Comparison of ENCODE assay signal across 8 mouse cellular contexts in the genomic region with DNA sequence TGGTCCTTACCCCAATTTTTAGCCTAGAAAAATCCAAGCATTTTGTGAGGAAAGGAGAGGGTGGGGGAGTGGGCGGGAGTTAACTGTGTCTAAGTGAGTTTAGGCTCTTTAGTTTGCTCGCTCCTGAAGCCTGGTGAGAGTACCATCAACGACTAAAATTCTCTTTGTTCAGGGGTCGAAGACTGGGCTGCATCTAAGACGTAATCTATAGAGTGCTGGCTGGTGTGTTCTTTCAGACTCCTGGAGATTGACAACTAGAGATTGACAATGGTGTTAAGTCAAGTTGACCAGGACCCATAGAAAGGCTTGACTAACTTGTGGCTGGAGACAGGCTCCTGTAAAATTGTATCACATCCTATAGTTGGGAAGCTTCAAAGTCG. TPM values are rescaled to one million over a fixed set of nuclear protein-coding genes. Genes with fewer than 3 reads are reported as not detected.
DNase-seq lines count a peak whose midpoint lies in the region; ATAC-seq and TF ChIP-seq lines count a peak whose summit lies in the region.

No protein-coding gene starts in this region.

- H3K9ac ChIP-seq in limb, embryonic 15.5 days, result no peak overlapping the region; the same call in 1 of the 2 replicates
- peak overlapping the region; percentile 89; the same call in 1 of the 2 replicates for H3K9ac ChIP-seq in stomach, postnatal 0 days (ENCODE audit: low read length)

- no peak overlapping the region for H3K27ac ChIP-seq in cerebellum, adult 2 months (ENCODE audit: insufficient read depth, low read length)
- peak overlapping the region; percentile 32; the same call in 1 of the 2 replicates for H3K27ac ChIP-seq in testis, adult 2 months (ENCODE audit: control insufficient read depth, insufficient read depth, low read depth, low read length)
- H3K27ac ChIP-seq in limb, embryonic 15.5 days, result no peak overlapping the region
- no peak overlapping the region for H3K27ac ChIP-seq in stomach, postnatal 0 days (replicated peaks)

- no peaks in the 10 kb centered on the region for H3K9me3 ChIP-seq in limb, embryonic 15.5 days
- no peaks in the 10 kb centered on the region for H3K9me3 ChIP-seq in stomach, postnatal 0 days (ENCODE audit: control insufficient read depth, low read length)

- no peak for TF ChIP-seq POLR2A in cerebellum, adult 2 months (IDR thresholded peaks at IDR 0.05; ENCODE audit: borderline replicate concordance, insufficient read depth, low read length)
- TF ChIP-seq POLR2A in testis, adult 2 months (IDR thresholded peaks at IDR 0.05; ENCODE audit: control insufficient read depth, low read depth, low read length), result no peak

- H3K27me3 ChIP-seq in cerebellum, adult 2 months (ENCODE audit: control insufficient read depth, insufficient read depth, low read length), result no peaks in the 10 kb centered on the region
- no peaks in the 10 kb centered on the region for H3K27me3 ChIP-seq in testis, adult 2 months (ENCODE audit: control insufficient read depth, insufficient read depth, low read length)
- no peaks in the 10 kb centered on the region for H3K27me3 ChIP-seq in limb, embryonic 15.5 days
- no peaks in the 10 kb centered on the region for H3K27me3 ChIP-seq in stomach, postnatal 0 days (ENCODE audit: control insufficient read depth, insufficient read depth, low read length)

- no peak for TF ChIP-seq CTCF in cerebellum, adult 2 months (IDR thresholded peaks at IDR 0.05; ENCODE audit: borderline replicate concordance, insufficient read depth, low read depth, low read length)
- no peak for TF ChIP-seq CTCF in testis, adult 2 months (IDR thresholded peaks at IDR 0.05; ENCODE audit: control insufficient read depth, insufficient read depth, insufficient replicate concordance, low read depth, low read length)
- TF ChIP-seq CTCF in stomach, postnatal 0 days (IDR thresholded peaks at IDR 0.05; ENCODE audit: low read depth), result no peak

- no peak for DNase-seq in cerebellum, adult 2 months
- no peak for DNase-seq in cerebellum, adult 9-11 months
- DNase-seq in testis, postnatal 14 days (ENCODE audit: low spot score), result no peak
- DNase-seq in stomach, postnatal 0 days (ENCODE audit: low spot score), result no peak
- DNase-seq in urinary bladder, postnatal 36 days (ENCODE audit: low spot score in 2 of 2), result no peak
- DNase-seq in thymus, postnatal 4 days, result no peak

- H3K4me1 ChIP-seq in cerebellum, adult 2 months (ENCODE audit: control insufficient read depth, insufficient read depth, low read length), result no peaks in the 10 kb centered on the region
- H3K4me1 ChIP-seq in testis, adult 2 months (ENCODE audit: control insufficient read depth, insufficient read depth, low read length), result peaks cover 3% of the 10 kb centered on the region
- H3K4me1 ChIP-seq in limb, embryonic 15.5 days, result peaks cover 5% of the 10 kb centered on the region; the same call in 1 of the 2 replicates
- peaks cover 2% of the 10 kb centered on the region; the same call in 1 of the 2 replicates for H3K4me1 ChIP-seq in stomach, postnatal 0 days (replicated peaks; ENCODE audit: control insufficient read depth, insufficient read depth)

- TF ChIP-seq EP300 in stomach, postnatal 0 days (optimal IDR thresholded peaks at IDR 0.05), result no peak

- H3K36me3 ChIP-seq in testis, adult 2 months (ENCODE audit: control insufficient read depth, insufficient read depth, low read length), result no peaks in the 10 kb centered on the region
- peaks cover 23% of the 10 kb centered on the region for H3K36me3 ChIP-seq in limb, embryonic 15.5 days
- H3K36me3 ChIP-seq in stomach, postnatal 0 days (ENCODE audit: control insufficient read depth, insufficient read depth, low read length), result no peaks in the 10 kb centered on the region

- H3K4me3 ChIP-seq in cerebellum, adult 2 months (replicated peaks; ENCODE audit: insufficient read depth, low read depth, low read length), result peak overlapping the region; percentile 99
- peak overlapping the region; percentile 97 for H3K4me3 ChIP-seq in testis, adult 2 months (ENCODE audit: control insufficient read depth, low read depth, low read length)
- H3K4me3 ChIP-seq in limb, embryonic 15.5 days, result peak overlapping the region; percentile 86
- H3K4me3 ChIP-seq in stomach, postnatal 0 days (ENCODE audit: low read depth, low read length), result peak overlapping the region; percentile 89

- no peak for ATAC-seq in limb, embryonic 15.5 days (ENCODE audit: insufficient number of reproducible peaks, low FRiP score, low TSS enrichment, low read depth)
- no peak; the same call in none of the 2 replicates for ATAC-seq in stomach, postnatal 0 days (ENCODE audit: low FRiP score, low TSS enrichment)

- 41% methylated on average over 6 of the region's 6 CpGs for WGBS in cerebellum, adult 2 months
- whole genome bisulfite sequencing in limb, embryonic 15.5 days, result 53% methylated on average over 6 of the region's 6 CpGs
- WGBS in stomach, postnatal 0 days, result 42% methylated on average over 6 of the region's 6 CpGs

- peak overlapping the region; percentile 58 for H3K4me2 ChIP-seq in limb, embryonic 15.5 days
- peak overlapping the region; percentile 79 for H3K4me2 ChIP-seq in stomach, postnatal 0 days (replicated peaks; ENCODE audit: low read depth)

RNA-seq across cellular contexts. Expression of a gene that starts 0.4 kb away (rescaled TPM):
- polyA plus RNA-seq in cerebellum, adult 2 months (2012; rRNA removed), result 21.0 and 22.6 TPM in 2 replicates
- polyA plus RNA-seq in testis, adult 2 months (2012; rRNA removed), result 6.0 and 8.1 TPM in 2 replicates
- 54.3 and 60.3 TPM in 2 replicates for polyA plus RNA-seq in limb, embryonic 15.5 days (2015; fragmentation: Nextera tagmentation; extraction: Ambion mirVana)
- 45.0 and 47.8 TPM in 2 replicates for polyA plus RNA-seq in stomach, postnatal 0 days (2015; fragmentation: Nextera tagmentation; extraction: Ambion mirVana)

RNA-seq across cellular contexts. Expression of a gene that starts 15.9 kb away (rescaled TPM):
- not detected in 2 replicates for polyA plus RNA-seq in cerebellum, adult 2 months (2012; rRNA removed)
- polyA plus RNA-seq in testis, adult 2 months (2012; rRNA removed), result not detected in 2 replicates
- 4.1 and 4.7 TPM in 2 replicates for polyA plus RNA-seq in limb, embryonic 15.5 days (2015; fragmentation: Nextera tagmentation; extraction: Ambion mirVana)
- polyA plus RNA-seq in stomach, postnatal 0 days (2015; fragmentation: Nextera tagmentation; extraction: Ambion mirVana), result 0.48 and 0.59 TPM in 2 replicates
